Mouse (Mus musculus): ENCODE data around the gene 9530002B09Rik. TPM values are rescaled to one million over a fixed set of nuclear protein-coding genes. Genes with fewer than 3 reads are reported as not detected.

The 9530002B09Rik gene
- total RNA-seq (2023): not detected

GRCm38 (mm10) chr4:122688975-122689374 is at the start of gene 9530002B09Rik:
Gene 9530002B09Rik, plus strand, starts transcription at chr4:122689275.

Other genes with a start within 250 kb of the 9530002B09Rik start
- gene Ppt1, start 147.0 kb downstream of the 9530002B09Rik start, total RNA-seq (2023): 10 to 100 TPM; 57.3 to 60.1 TPM
- gene Cap1, start 196.8 kb downstream of the 9530002B09Rik start, total RNA-seq (2023): 100 to 1,000 TPM; 415 to 417 TPM

All from B cell, adult 67 days (primary cell).